In the genomic region with DNA sequence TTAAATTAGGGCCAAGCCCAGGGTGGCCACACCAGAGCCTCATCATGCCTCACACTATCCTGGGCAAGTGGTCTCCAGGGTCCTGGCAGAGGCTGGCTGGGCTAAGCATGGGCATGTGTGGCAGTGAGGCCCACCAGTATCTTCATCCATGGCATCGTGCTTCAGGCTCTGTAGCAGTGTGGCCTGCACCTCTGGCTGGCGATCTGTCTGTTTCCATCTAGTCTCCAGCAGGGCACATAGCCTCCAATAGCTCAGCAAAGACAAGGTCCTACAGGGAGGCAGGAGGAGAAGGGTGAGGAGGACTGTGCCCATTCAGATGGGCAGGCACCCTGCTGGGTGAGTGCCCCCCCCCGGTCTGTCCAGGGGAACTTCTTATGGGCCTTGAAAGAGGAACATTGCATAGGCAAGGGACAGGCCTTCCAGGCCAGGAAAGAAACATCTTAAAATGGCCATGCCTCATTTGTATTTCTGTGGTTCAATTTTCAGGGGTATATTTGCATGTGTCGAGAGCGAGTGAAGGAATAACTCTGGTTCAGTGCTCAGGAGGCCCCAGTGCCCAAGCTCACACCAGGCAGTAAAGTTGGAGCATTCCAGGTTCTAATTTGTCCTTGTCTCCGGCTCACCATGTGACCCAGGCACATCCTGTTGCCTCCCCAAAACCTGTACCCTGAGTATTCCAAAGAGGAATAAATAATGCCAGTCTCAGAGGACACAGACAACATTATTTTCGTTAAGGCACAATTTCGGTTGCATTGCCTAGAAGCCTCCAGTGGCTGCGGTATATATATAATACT, we compare ENCODE assay signal across 9 mouse cellular contexts.
DNase-seq lines count a peak whose midpoint lies in the region; ATAC-seq and TF ChIP-seq lines count a peak whose summit lies in the region.
"Had no signal": no experiment of that assay in that cellular context is flagged by ENCODE, and none has a peak within 500 bp of the region (broad histone marks: within the 10 kb centered on the region; RNA-seq: fewer than 3 reads in every experiment).

No protein-coding gene starts in this region.

- H3K36me3 ChIP-seq in forebrain, postnatal 0 days (ENCODE audit: insufficient read depth): 0 out of 2 replicates have a peak, but pooled peaks cover 4% of the 10 kb centered on the region
- H3K36me3 ChIP-seq in neural tube, embryonic 12.5 days: peaks cover 19% of the 10 kb centered on the region

- H3K4me3 ChIP-seq in forebrain, postnatal 0 days (ENCODE audit: low read depth, low read length): peak overlapping the region; percentile 99
- peak overlapping the region; percentile 77 for H3K4me3 ChIP-seq in neural tube, embryonic 12.5 days

- peak overlapping the region; percentile 100 for H3K27ac ChIP-seq in forebrain, postnatal 0 days (ENCODE audit: low read depth, low read length)
- no peak overlapping the region for H3K27ac ChIP-seq in neural tube, embryonic 12.5 days
- H3K27ac ChIP-seq: liver, embryonic 14.5 days had no signal

- H3K27me3 ChIP-seq in forebrain, postnatal 0 days (ENCODE audit: insufficient read depth, low read length): no peaks in the 10 kb centered on the region
- H3K27me3 ChIP-seq in neural tube, embryonic 12.5 days (replicated peaks): peaks cover 26% of the 10 kb centered on the region

- WGBS in forebrain, postnatal 0 days: 46% methylated on average over 9 of the region's 9 CpGs
- WGBS in neural tube, embryonic 12.5 days: 82% methylated on average over 9 of the region's 9 CpGs

- peak overlapping the region; percentile 91 for H3K4me2 ChIP-seq in forebrain, postnatal 0 days (ENCODE audit: low read depth)
- peak overlapping the region; percentile 81 for H3K4me2 ChIP-seq in neural tube, embryonic 12.5 days (replicated peaks)

- TF ChIP-seq CTCF in forebrain, postnatal 0 days (IDR thresholded peaks at IDR 0.05; ENCODE audit: low read depth): no peak

- no peak for ATAC-seq in forebrain, postnatal 0 days
- ATAC-seq in neural tube, embryonic 12.5 days (ENCODE audit: low FRiP score, low read depth): no peak

- peak; percentile 59 to 62 for DNase-seq in cerebellum, postnatal 14 days
- no peak for DNase-seq in cerebellum, adult 9-11 months
- peak; percentile 40 for DNase-seq in left cerebral cortex, postnatal 4 days
- DNase-seq in left cerebral cortex, postnatal 25 days (ENCODE audit: low spot score in 2 of 2): no peak
- DNase-seq in forebrain, postnatal 0 days: no peak
- DNase-seq in urinary bladder, postnatal 36 days (ENCODE audit: low spot score in 2 of 2): no peak
- DNase-seq in adipocyte (ENCODE audit: low spot score): no peak

- intact Hi-C loops in left cerebral cortex, postnatal 4 days (cut with DNase I): no loop called here
- intact Hi-C loops in left cerebral cortex, postnatal 25 days (cut with DNase I): no loop called here

- peaks cover 34% of the 10 kb centered on the region for H3K4me1 ChIP-seq in forebrain, postnatal 0 days (ENCODE audit: insufficient read depth)
- H3K4me1 ChIP-seq in neural tube, embryonic 12.5 days: peaks cover 65% of the 10 kb centered on the region

- peak overlapping the region; percentile 98 for H3K9ac ChIP-seq in forebrain, postnatal 0 days
- H3K9ac ChIP-seq in neural tube, embryonic 12.5 days: peak overlapping the region; percentile 69
- H3K9ac ChIP-seq: liver, embryonic 14.5 days had no signal

- no peaks in the 10 kb centered on the region for H3K9me3 ChIP-seq in forebrain, postnatal 0 days (ENCODE audit: low read length)
- H3K9me3 ChIP-seq in neural tube, embryonic 12.5 days: no peaks in the 10 kb centered on the region

Comparison
In these comparisons a context has a peak if more than half of its experiments do, and no peak if none do; other contexts are left out.
1. DNase-seq: peak in cerebellum, postnatal 14 days (2 of 2) and left cerebral cortex, postnatal 4 days (single experiment); none in cerebellum, adult 9-11 months (single experiment), left cerebral cortex, postnatal 25 days (0 of 2), forebrain, postnatal 0 days (single experiment), urinary bladder, postnatal 36 days (0 of 2) and adipocyte (single experiment).